Mouse (Mus musculus) G1E-ER4 (cell line): ENCODE results near the gene Grin2a. TPM values are rescaled to one million over a fixed set of nuclear protein-coding genes. Genes with fewer than 3 reads are reported as not detected.

ENCODE experiments used
- GATA1 ChIP-seq: IDR thresholded peaks from one replicate; pipeline ENCODE4 v1.8.0; 2012; ENCODE audit warnings: low read length, inconsistent platforms
- polyA plus RNA-seq: library from polyadenylated mRNA; stranded (reverse); fragments of >175 nt; gene quantifications from 2 replicates; pipeline ENCODE4 v1.2.3, GENCODE M21; 2012

Grin2a gene
- polyA plus RNA-seq, 1 experiment = not detected

GRCm38 (mm10) chr16:9902680-9903463, 92.5 kb downstream of the Grin2a start:
- TF ChIP-seq GATA1 = no peak

DNA sequence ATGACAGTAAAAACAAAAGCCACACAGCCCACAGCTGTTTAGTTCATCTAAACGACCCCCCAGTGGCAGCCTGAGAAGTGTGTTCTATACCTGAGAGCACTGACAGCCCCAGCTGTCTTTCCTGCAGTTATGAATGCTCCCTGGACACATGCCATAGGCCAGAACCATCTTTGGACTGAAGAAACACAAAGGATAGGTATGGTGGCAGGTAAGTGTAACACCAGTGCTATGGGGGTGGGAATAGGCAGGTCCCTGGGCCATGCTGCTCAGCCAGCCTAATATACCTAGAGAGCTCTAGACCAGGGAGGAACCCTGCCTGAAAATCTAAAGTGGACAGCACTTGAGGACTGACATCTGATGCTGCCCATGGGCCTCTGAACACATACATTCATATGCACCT, 93.9 kb downstream of the Grin2a start:
- TF ChIP-seq GATA1 = no peak

GRCm38 (mm10) chr16:9900996-9901395, 94.4 kb downstream of the Grin2a start:
- no peak for TF ChIP-seq GATA1

GRCm38 (mm10) chr16:9900196-9900595, 95.2 kb downstream of the Grin2a start:
- TF ChIP-seq GATA1 = no peak

DNA sequence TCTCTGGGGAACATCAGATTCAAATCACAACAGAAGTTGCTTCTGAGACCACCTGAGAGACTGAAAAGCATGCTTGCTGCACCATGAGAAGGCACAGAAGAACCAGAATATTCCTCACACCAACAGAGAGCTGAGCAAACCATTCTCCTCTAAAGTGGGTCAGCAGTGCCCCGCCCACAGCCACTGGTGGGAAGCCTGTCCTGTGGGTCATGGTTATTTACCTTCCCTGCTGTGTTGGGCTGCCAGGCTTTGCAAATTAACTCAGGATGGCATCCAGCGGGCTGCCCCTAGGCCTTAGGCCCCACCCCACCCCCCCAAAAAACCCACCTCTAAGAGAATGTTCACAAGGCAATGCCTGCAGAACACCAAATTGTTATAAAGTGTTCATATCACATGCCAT, 96.2 kb downstream of the Grin2a start:
- TF ChIP-seq GATA1 = no peak

GRCm38 (mm10) chr16:9895581-9895980, 99.8 kb downstream of the Grin2a start:
- no peak for TF ChIP-seq GATA1

GRCm38 (mm10) chr16:9886155-9886554, 109.2 kb downstream of the Grin2a start:
- no peak for TF ChIP-seq GATA1

DNA sequence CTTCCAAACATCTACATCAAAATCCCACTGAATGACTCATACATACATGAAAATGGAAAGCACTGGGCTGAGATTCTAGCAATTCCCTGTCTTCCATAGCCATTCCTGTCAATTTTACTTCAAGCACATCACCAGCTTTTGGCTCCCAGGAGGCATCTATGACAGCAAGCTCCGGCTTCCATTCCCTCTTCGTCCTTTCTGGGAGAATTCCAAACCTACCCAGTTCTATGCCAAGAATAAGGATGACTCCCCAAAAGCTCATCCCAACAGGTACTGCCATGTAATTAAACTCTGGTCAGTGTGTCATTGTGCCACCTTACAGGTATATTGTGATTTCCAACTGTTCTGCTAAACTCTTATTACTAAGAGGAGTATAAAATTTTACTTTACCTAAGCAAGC, 111.2 kb downstream of the Grin2a start:
- no peak for TF ChIP-seq GATA1

- TF ChIP-seq GATA1 = no peak
Measured at GRCm38 (mm10) chr16:9882420-9882819, 112.9 kb downstream of the Grin2a start.

- no peak for TF ChIP-seq GATA1
Measured at GRCm38 (mm10) chr16:9873001-9873400, 122.4 kb downstream of the Grin2a start.

- TF ChIP-seq GATA1 = no peak
Measured at GRCm38 (mm10) chr16:9865710-9866109, 129.7 kb downstream of the Grin2a start.

- TF ChIP-seq GATA1 = no peak
Measured at GRCm38 (mm10) chr16:9865039-9865438, 130.3 kb downstream of the Grin2a start.

DNA sequence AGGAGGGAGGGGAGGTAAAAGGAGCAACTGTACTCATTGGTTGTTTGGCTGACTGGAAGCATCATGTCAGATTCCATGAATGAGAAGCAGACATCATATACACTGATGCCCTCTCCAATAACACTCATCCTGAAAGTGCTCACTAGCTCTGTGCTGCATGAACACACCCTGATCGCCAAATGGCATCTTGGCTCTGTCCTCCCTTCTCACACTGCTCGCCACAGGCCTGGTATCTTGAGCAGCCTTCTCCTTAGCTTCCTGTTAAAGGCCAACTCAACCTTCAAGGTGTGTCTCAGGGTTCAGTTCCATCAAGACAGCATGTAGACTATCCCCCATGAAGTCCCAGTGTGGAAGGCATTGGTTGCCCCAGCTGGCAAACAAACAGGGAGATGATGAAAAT, 137.6 kb downstream of the Grin2a start:
- no peak for TF ChIP-seq GATA1

DNA sequence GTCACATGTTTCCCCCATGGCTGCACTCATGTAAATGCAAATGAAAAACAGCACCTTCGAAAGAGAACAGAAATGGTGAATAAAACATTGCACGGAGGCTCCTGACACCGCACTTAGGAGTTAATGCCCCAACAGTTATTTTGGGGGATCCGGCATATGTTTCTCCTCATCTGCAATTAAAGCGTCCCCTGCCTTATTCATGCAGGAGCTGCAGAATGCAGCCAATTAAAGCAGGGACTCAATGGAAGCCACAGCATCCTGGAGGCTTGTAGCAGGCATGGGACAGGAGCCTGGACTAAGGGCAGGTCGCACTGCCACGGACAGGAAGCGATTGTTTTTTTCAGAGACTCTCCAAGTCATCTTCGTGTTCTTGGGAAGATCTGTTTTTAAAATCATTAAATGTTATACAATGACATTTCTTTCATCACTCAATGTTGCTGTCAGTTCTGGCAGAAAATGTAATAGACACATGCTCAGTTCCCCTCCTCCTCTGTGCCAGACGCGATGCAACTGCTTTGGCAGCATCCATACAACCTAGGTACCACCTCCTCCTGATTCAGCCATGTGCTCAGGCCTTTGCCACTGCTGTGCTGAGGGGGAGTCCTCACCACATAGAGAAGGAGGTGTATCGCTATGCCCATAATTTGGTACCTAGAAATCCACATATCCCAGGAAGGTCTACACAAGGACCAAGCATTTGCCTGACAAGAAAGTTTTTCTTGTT, 143.9 kb downstream of the Grin2a start:
- no peak for TF ChIP-seq GATA1

DNA sequence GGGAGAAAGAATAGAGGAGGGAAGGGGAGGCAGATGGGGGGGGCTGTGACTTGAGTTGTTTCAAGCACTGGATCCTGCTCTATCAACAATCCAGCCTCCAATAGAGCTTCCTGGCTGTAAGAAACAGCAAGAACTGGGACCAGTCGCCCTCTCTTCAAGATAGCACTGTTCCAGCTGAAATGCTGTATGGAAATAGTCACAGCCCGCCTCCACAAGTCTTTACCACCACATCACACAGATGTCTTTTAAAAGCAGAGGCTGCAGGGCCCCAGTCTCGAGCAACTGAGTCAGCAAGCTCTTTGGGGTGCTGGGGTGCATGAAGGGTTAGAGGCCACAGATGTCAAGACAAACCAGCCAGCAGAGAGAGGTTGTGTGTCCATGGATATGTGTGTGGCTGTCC, 153.9 kb downstream of the Grin2a start:
- TF ChIP-seq GATA1 = no peak

DNA sequence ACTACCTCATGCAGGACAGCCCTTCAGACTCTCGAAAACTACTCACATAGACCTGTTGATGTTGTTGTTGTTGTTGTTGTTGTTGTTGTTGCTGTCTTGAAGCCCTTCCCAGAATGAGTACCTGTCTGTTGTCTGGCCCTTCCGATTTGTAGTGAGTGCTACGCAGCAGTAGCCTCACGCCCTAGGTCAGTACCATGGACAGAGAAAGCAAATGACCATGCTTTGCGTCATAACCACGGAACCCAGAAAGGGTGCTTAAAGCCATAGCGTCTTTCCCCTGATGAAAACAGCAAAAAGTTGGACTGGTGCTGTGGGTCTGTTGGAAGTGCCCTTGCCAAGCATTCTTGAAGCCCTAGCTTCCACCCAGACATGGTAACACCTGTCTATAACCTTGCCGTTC, 158.8 kb downstream of the Grin2a start:
- no peak for TF ChIP-seq GATA1

DNA sequence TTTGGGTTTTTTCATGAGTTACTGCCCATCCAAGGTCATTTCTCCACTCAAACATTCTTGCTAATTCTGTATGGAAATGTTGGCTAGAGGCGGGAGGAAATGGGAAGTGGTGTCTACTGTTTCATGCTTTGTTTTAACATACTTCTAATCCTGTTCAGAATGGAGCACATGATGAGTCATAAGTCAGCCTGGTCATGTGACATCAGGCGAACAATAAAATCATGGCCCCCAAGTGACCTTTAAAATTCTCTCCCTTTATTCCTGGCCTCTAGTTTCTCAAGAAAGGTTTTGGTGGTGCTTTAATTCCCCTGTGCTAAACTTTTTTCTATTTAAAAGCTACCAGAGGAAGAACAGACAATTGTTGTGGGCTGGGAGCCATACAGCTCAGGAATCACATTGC, 161.1 kb downstream of the Grin2a start:
- no peak for TF ChIP-seq GATA1

DNA sequence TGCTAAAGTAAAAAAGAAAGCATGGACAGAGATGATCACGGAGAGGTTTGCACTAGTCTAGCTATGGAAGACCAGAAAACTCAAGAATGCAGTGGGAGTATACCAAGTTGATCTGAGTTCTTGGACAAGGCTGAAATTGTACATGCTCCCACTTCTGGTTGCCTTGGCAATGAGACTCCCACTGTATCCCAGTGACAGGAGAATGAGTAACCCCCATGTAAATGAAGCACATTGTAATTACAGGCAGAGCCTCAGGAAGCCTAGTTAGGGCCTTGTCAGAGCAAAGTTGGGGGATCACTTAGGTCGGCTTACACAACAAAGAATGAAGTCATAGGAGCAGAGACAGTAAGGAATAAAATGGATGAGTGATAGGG, 170.3 kb downstream of the Grin2a start:
- TF ChIP-seq GATA1 = no peak
